Mouse (Mus musculus) G1E (cell line): ENCODE data around the gene Spag9. TPM values are rescaled to one million over a fixed set of nuclear protein-coding genes. Genes with fewer than 3 reads are reported as not detected.

Source experiments
- ATAC-seq: 2 replicates; pipeline ENCODE4 v1.8.0; 2016; ENCODE audit warnings: mild to moderate bottlenecking; ENCODE audit not compliant: insufficient number of reproducible peaks, poor library complexity, low FRiP score, severe bottlenecking; ENCODE audit errors: extremely low read depth
- DNase-seq: peaks from one replicate; pipeline ENCODE4 v3.0.0; 2012; ENCODE audit warnings: low spot score
- H3K27me3 ChIP-seq: 2 replicates; pipeline ENCODE4 v1.6.1; 2012; ENCODE audit warnings: mild to moderate bottlenecking, low read length, inconsistent platforms; ENCODE audit not compliant: insufficient read depth
- H3K36me3 ChIP-seq: replicated peaks from 2 replicates; pipeline ENCODE3; 2012; ENCODE audit warnings: mild to moderate bottlenecking, inconsistent platforms
- H3K4me1 ChIP-seq: 2 replicates; pipeline ENCODE4 v1.6.1; 2012; ENCODE audit warnings: low read depth, low read length, inconsistent platforms, mixed read lengths; ENCODE audit not compliant: insufficient read depth
- H3K4me3 ChIP-seq: 2 replicates; pipeline ENCODE4 v1.5.1; 2012; ENCODE audit warnings: low read depth, mild to moderate bottlenecking, inconsistent platforms, low read length, moderate library complexity, mixed read lengths
- H3K9me3 ChIP-seq: replicated peaks from 2 replicates; pipeline ENCODE4 v1.6.1; 2012; ENCODE audit warnings: inconsistent platforms
- CTCF ChIP-seq: IDR thresholded peaks from 2 replicates; pipeline ENCODE4 v1.5.1; 2012; ENCODE audit warnings: low read depth, low read length, inconsistent platforms, mixed read lengths
- GATA1 ChIP-seq: IDR thresholded peaks from 2 replicates; pipeline ENCODE4 v1.6.1; 2012; ENCODE audit warnings: borderline replicate concordance, low read length, inconsistent platforms, mixed read lengths
- GATA2 ChIP-seq: IDR thresholded peaks from 2 replicates; pipeline ENCODE4 v1.6.1; 2012; ENCODE audit warnings: low read depth, low read length, inconsistent platforms, borderline replicate concordance
- POLR2AphosphoS5 ChIP-seq: IDR thresholded peaks from 2 replicates; pipeline ENCODE4 v1.6.1; 2012; ENCODE audit warnings: low read depth, low read length, inconsistent platforms; ENCODE audit not compliant: insufficient replicate concordance
- TAL1 ChIP-seq: conservative IDR thresholded peaks from 2 replicates; pipeline ENCODE4 v1.6.1; 2012; ENCODE audit warnings: low read depth, low read length, inconsistent platforms, mixed read lengths
- polyA plus RNA-seq: library from polyadenylated mRNA; stranded (reverse); fragments of >175 nt; gene quantifications from 2 replicates; pipeline ENCODE4 v1.2.3, GENCODE M21; 2012
- total RNA-seq, 2 experiments: library from RNA; stranded (forward) in 1 of 2; stranded (reverse) in 1 of 2; fragments of 200-1000 nt in 1 of 2; fragments of >200 nt in 1 of 2; fragmentation: Nextera tagmentation in 1 of 2; gene quantifications; 2 replicates each; pipeline ENCODE4 v1.2.3; 2014 to 2017

Gene Spag9
- total and polyA plus RNA-seq, 3 experiments: 10.5 to 65.0 (median 53.3) TPM

- no peak for DNase-seq
- TF ChIP-seq POLR2AphosphoS5: no peak
- no peak for TF ChIP-seq CTCF
- TF ChIP-seq GATA1: no peak
- no peak for TF ChIP-seq GATA2
- TF ChIP-seq TAL1: no peak
- Histone ChIP-seq H3K27me3 (peaks cover 20% of the 10 kb centered on the region), H3K4me1 (no peaks in the 10 kb centered on the region; the same call in 1 of the 2 replicates), H3K4me3 (no peak overlapping the region), H3K36me3 (no peaks in the 10 kb centered on the region), H3K9me3 (no peaks in the 10 kb centered on the region)
- no peak for ATAC-seq
These were observed 16.3 kb upstream of the Spag9 start for GRCm38 (mm10) chr11:93979502-93980049.

- DNase-seq (no peak), ATAC-seq (no peak)
- H3K4me1 ChIP-seq: peaks cover 17% of the 10 kb centered on the region
- no peak for TF ChIP-seq TAL1
- no peak for TF ChIP-seq CTCF
- TF ChIP-seq POLR2AphosphoS5: no peak
- TF ChIP-seq GATA1: no peak
- no peak for TF ChIP-seq GATA2
- H3K27me3 ChIP-seq: peaks cover 20% of the 10 kb centered on the region
- H3K4me3 ChIP-seq: no peak overlapping the region
- no peaks in the 10 kb centered on the region for H3K9me3 ChIP-seq
- no peaks in the 10 kb centered on the region for H3K36me3 ChIP-seq
These were observed 11.3 kb upstream of the Spag9 start for GRCm38 (mm10) chr11:93984619-93985018.

GRCm38 (mm10) chr11:93985265-93985664 lies 10.6 kb upstream of the Spag9 start:
- DNase-seq (no peak), ATAC-seq (no peak)
- Histone ChIP-seq H3K27me3 (peaks cover 25% of the 10 kb centered on the region), H3K4me3 (no peak overlapping the region), H3K4me1 (peaks cover 17% of the 10 kb centered on the region), H3K36me3 (no peaks in the 10 kb centered on the region), H3K9me3 (no peaks in the 10 kb centered on the region)
- TF ChIP-seq TAL1 (no peak), GATA1 (no peak), POLR2AphosphoS5 (no peak), GATA2 (no peak), CTCF (no peak)

GRCm38 (mm10) chr11:93986298-93986697 lies 9.6 kb upstream of the Spag9 start:
- Histone ChIP-seq H3K9me3 (no peaks in the 10 kb centered on the region), H3K4me3 (no peak overlapping the region), H3K36me3 (no peaks in the 10 kb centered on the region), H3K4me1 (peaks cover 17% of the 10 kb centered on the region), H3K27me3 (peaks cover 25% of the 10 kb centered on the region)
- DNase-seq: no peak
- no peak for ATAC-seq
- TF ChIP-seq CTCF (no peak), GATA1 (no peak), GATA2 (no peak), POLR2AphosphoS5 (no peak), TAL1 (no peak)

- TF ChIP-seq POLR2AphosphoS5 (no peak), CTCF (no peak), TAL1 (no peak), GATA2 (no peak), GATA1 (no peak)
- ATAC-seq (no peak), DNase-seq (no peak)
- peaks cover 19% of the 10 kb centered on the region for H3K27me3 ChIP-seq
- H3K36me3 ChIP-seq: no peaks in the 10 kb centered on the region
- no peaks in the 10 kb centered on the region for H3K9me3 ChIP-seq
- peaks cover 17% of the 10 kb centered on the region for H3K4me1 ChIP-seq
- no peak overlapping the region for H3K4me3 ChIP-seq
These were observed 8.9 kb upstream of the Spag9 start for GRCm38 (mm10) chr11:93987026-93987425.

- Histone ChIP-seq H3K4me1 (peaks cover 18% of the 10 kb centered on the region), H3K4me3 (no peak overlapping the region), H3K36me3 (no peaks in the 10 kb centered on the region), H3K27me3 (peaks cover 14% of the 10 kb centered on the region), H3K9me3 (no peaks in the 10 kb centered on the region)
- ATAC-seq: no peak
- TF ChIP-seq POLR2AphosphoS5: no peak
- no peak for DNase-seq
These were observed 8.1 kb upstream of the Spag9 start for GRCm38 (mm10) chr11:93987625-93988327.
